Mouse (Mus musculus) CH12.LX (cell line): ENCODE measurements around the gene Ddx31. TPM values are rescaled to one million over a fixed set of nuclear protein-coding genes. Genes with fewer than 3 reads are reported as not detected.

Experiments used
- DNase-seq: peaks from one replicate; pipeline ENCODE4 v3.0.0-alpha.2; 2013; ENCODE audit errors: extremely low read depth
- H3K27ac ChIP-seq: 2 replicates; pipeline ENCODE4 v1.5.1; 2012; ENCODE audit warnings: low read depth, mild to moderate bottlenecking, control low read depth, moderate library complexity; ENCODE audit not compliant: insufficient read depth
- H3K27me3 ChIP-seq: replicated peaks from 2 replicates; pipeline ENCODE3; 2012; ENCODE audit warnings: inconsistent platforms
- H3K36me3 ChIP-seq, 2 experiments: replicated peaks in 1 of 2; 2 replicates each; pipeline versions ENCODE3 to v1.6.1; 2012; ENCODE audit warnings: inconsistent platforms in 1 of 2, low read length in 1 of 2, mild to moderate bottlenecking in 1 of 2, mixed read lengths in 1 of 2, moderate library complexity in 1 of 2; ENCODE audit not compliant: control insufficient read depth in 1 of 2, insufficient read depth in 1 of 2
- H3K4me1 ChIP-seq, 2 experiments: 2 replicates each; pipeline ENCODE4 v1.6.1; 2012; ENCODE audit warnings: inconsistent platforms in 1 of 2, moderate library complexity in 1 of 2; ENCODE audit not compliant: insufficient read depth in 2 of 2, control insufficient read depth in 1 of 2
- H3K4me2 ChIP-seq: 2 replicates; pipeline ENCODE4 v1.6.1; 2012; ENCODE audit warnings: low read depth, mild to moderate bottlenecking, control low read depth; ENCODE audit not compliant: poor library complexity, insufficient read depth, severe bottlenecking
- H3K4me3 ChIP-seq, 3 experiments: fragments of 150-350 bp in 1 of 3; sonication (generic) in 1 of 3; replicated peaks in 1 of 3; 2 replicates each; pipeline versions ENCODE3 to v1.5.1; 2011 to 2012; ENCODE audit warnings: low read depth in 2 of 3, low read length in 2 of 3, mild to moderate bottlenecking in 2 of 3, moderate library complexity in 2 of 3, control low read depth in 1 of 3, improper control_type of control experiment in 1 of 3, inconsistent platforms in 1 of 3, mixed read lengths in 1 of 3; ENCODE audit not compliant: poor library complexity in 1 of 3
- H3K79me2 ChIP-seq: replicated peaks from 2 replicates; pipeline ENCODE4 v1.6.1; 2012; ENCODE audit warnings: mild to moderate bottlenecking, moderate library complexity; ENCODE audit not compliant: control insufficient read depth, poor library complexity, insufficient read depth, severe bottlenecking; ENCODE audit errors: extremely low read depth
- H3K9ac ChIP-seq: 2 replicates; pipeline ENCODE4 v1.6.1; 2012; ENCODE audit warnings: low read depth, mild to moderate bottlenecking, control low read depth, moderate library complexity; ENCODE audit not compliant: insufficient read depth
- H3K9me3 ChIP-seq: replicated peaks from 2 replicates; pipeline ENCODE3; 2012; ENCODE audit warnings: low read length, inconsistent platforms, mixed read lengths
- BHLHE40 ChIP-seq: IDR thresholded peaks from 2 replicates; pipeline ENCODE4 v1.6.1; 2011; ENCODE audit warnings: mild to moderate bottlenecking, low read depth, low read length, improper control_type of control experiment
- CHD1 ChIP-seq: IDR thresholded peaks from 2 replicates; pipeline ENCODE4 v1.6.1; 2012; ENCODE audit warnings: low read depth, low read length, improper control_type of control experiment, inconsistent platforms
- CHD2 ChIP-seq: IDR thresholded peaks from 2 replicates; pipeline ENCODE4 v1.6.1; 2011; ENCODE audit warnings: low read length, improper control_type of control experiment
- CTCF ChIP-seq, 2 experiments: IDR thresholded peaks in 1 of 2; conservative IDR thresholded peaks in 1 of 2; 2 replicates each; pipeline ENCODE4 v1.5.1; 2011 to 2012; ENCODE audit warnings: low read depth in 2 of 2, low read length in 2 of 2, improper control_type of control experiment in 1 of 2, inconsistent platforms in 1 of 2, mild to moderate bottlenecking in 1 of 2, moderate library complexity in 1 of 2
- EP300 ChIP-seq: IDR thresholded peaks from 2 replicates; pipeline ENCODE4 v1.6.1; 2011; ENCODE audit warnings: low read length, improper control_type of control experiment
- ETS1 ChIP-seq: conservative IDR thresholded peaks from 2 replicates; pipeline ENCODE4 v1.6.1; 2012; ENCODE audit warnings: low read depth, mild to moderate bottlenecking, inconsistent platforms, low read length, improper control_type of control experiment, moderate library complexity
- GABPA ChIP-seq: IDR thresholded peaks from 2 replicates; pipeline ENCODE4 v1.6.1; 2012; ENCODE audit warnings: low read depth, low read length, improper control_type of control experiment, inconsistent platforms; ENCODE audit not compliant: insufficient replicate concordance
- HCFC1 ChIP-seq: IDR thresholded peaks from 2 replicates; pipeline ENCODE4 v1.6.1; 2012; ENCODE audit warnings: low read depth, mild to moderate bottlenecking, inconsistent platforms, low read length, improper control_type of control experiment
- IRF4 ChIP-seq: IDR thresholded peaks from 2 replicates; pipeline ENCODE4 v1.6.1; 2014; ENCODE audit warnings: low read depth, mild to moderate bottlenecking, inconsistent platforms, low read length, improper control_type of control experiment
- JUN ChIP-seq: IDR thresholded peaks from 2 replicates; pipeline ENCODE4 v1.6.1; 2011; ENCODE audit warnings: low read depth, mild to moderate bottlenecking, low read length, improper control_type of control experiment, moderate library complexity; ENCODE audit not compliant: insufficient read depth
- JUND ChIP-seq: conservative IDR thresholded peaks from 2 replicates; pipeline ENCODE4 v1.6.1; 2011; ENCODE audit warnings: low read depth, low read length, improper control_type of control experiment
- MAFK ChIP-seq: IDR thresholded peaks from 2 replicates; pipeline ENCODE4 v1.6.1; 2011; ENCODE audit warnings: low read length, improper control_type of control experiment; ENCODE audit not compliant: insufficient replicate concordance
- MYC ChIP-seq: IDR thresholded peaks from 2 replicates; pipeline ENCODE4 v1.6.1; 2011; ENCODE audit warnings: low read depth, mild to moderate bottlenecking, improper control_type of control experiment, low read length
- POLR2AphosphoS2 ChIP-seq: IDR thresholded peaks from 2 replicates; pipeline ENCODE4 v1.6.1; 2011; ENCODE audit warnings: low read depth, low read length, improper control_type of control experiment
- RCOR1 ChIP-seq: conservative IDR thresholded peaks from 2 replicates; pipeline ENCODE4 v1.6.1; 2012; ENCODE audit warnings: low read depth, mild to moderate bottlenecking, inconsistent platforms, low read length, improper control_type of control experiment
- SMC3 ChIP-seq: IDR thresholded peaks from 2 replicates; pipeline ENCODE4 v1.6.1; 2011; ENCODE audit warnings: low read depth, low read length, improper control_type of control experiment
- TBP ChIP-seq: conservative IDR thresholded peaks from 2 replicates; pipeline ENCODE4 v1.6.1; 2011; ENCODE audit warnings: low read depth, low read length, improper control_type of control experiment
- USF1 ChIP-seq: IDR thresholded peaks from 2 replicates; pipeline ENCODE4 v1.6.1; 2014; ENCODE audit warnings: low read depth, mild to moderate bottlenecking, inconsistent platforms, low read length, improper control_type of control experiment
- USF2 ChIP-seq: conservative IDR thresholded peaks from 2 replicates; pipeline ENCODE4 v1.6.1; 2011; ENCODE audit warnings: low read depth, low read length, improper control_type of control experiment
- ZC3H11A ChIP-seq: IDR thresholded peaks from 2 replicates; pipeline ENCODE4 v1.6.1; 2012; ENCODE audit warnings: low read depth, mild to moderate bottlenecking, inconsistent platforms, low read length, improper control_type of control experiment
- ZKSCAN1 ChIP-seq: IDR thresholded peaks from 2 replicates; pipeline ENCODE4 v1.6.1; 2012; ENCODE audit warnings: low read depth, inconsistent platforms, low read length, improper control_type of control experiment, borderline replicate concordance
- dilution Hi-C: fragments of 300-500 bp; cut with MboI; formaldehyde crosslinking; loops from 2 replicates; pipeline ENCODE4 v1.14.3; 2020; ENCODE audit warnings: low sequenced_read_pairs; ENCODE audit not compliant: extremely low pct_unique_long_range_greater_than_20kb, extremely low pct_ligation_motif_present
- in situ Hi-C: fragments of 300-500 bp; cut with MboI; formaldehyde crosslinking; loops from 3 replicates; pipeline ENCODE4 v1.14.3; 2019; ENCODE audit warnings: low sequenced_read_pairs, low pct_ligation_motif_present, low pct_unique_long_range_greater_than_20kb, mixed read lengths
- polyA plus RNA-seq: library from polyadenylated mRNA; unstranded; fragments of >175 nt; gene quantifications from 2 replicates; pipeline ENCODE4 v1.2.1, GENCODE M21; 2012; ENCODE audit warnings: low read depth; ENCODE audit not compliant: insufficient read length
- total RNA-seq, 2 experiments: library from RNA; depleted of rRNA; stranded (reverse); fragments of 300-350 nt in 1 of 2; fragments of >200 nt in 1 of 2; gene quantifications; 2 replicates each; pipeline ENCODE4 v1.2.3; 2012 to 2014

The Ddx31 gene
- total and polyA plus RNA-seq, 3 experiments, result 15.9 to 26.8 (median 18.8) TPM

DNA sequence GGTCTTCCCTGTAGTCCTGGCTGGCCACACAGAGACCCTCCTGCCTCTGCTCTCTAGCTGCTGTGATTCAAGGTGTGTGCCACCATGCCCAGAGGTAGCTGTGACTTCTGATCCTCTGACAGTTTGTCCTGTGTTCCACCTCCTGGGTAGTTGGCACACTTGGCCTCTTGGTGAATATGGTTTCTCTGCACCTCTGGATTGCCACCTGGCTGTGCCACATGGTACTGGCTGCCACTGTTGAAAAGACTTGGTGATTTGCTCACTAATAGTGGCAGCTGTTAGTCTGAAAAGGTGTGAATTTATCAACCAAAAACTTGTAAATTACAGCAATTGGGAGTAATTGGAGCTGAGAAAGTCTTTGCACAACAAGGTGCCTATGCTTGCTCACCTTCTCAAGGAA is 23.7 kb downstream of the Ddx31 start:
- DNase-seq, result no peak
- in situ Hi-C loops (no loop called here), dilution Hi-C loops (no loop called here)
- Histone ChIP-seq H3K79me2 (no peaks in the 10 kb centered on the region), H3K9ac (no peak overlapping the region), H3K4me1 (no peaks in the 10 kb centered on the region; a peak in 1 of 4 replicates), H3K27me3 (no peaks in the 10 kb centered on the region), H3K4me3 (no peak overlapping the region), H3K27ac (no peak overlapping the region), H3K9me3 (no peaks in the 10 kb centered on the region), H3K4me2 (no peak overlapping the region), H3K36me3 (peaks cover 81 to 100% of the 10 kb centered on the region in 2 experiments)
- TF ChIP-seq POLR2AphosphoS2 (no peak), SMC3 (peak; percentile 18; the same call in 1 of the 2 replicates), CTCF (conservative IDR thresholded peaks at IDR 0.05 in 1 of 2, IDR thresholded peaks at IDR 0.05 in 1 of 2; ENCODE audit: low read depth in 2 of 2, low read length in 2 of 2) (peak in 1 of 2 experiments; percentile 13; a peak in 1 of 4 replicates), TBP (no peak)
- TF ChIP-seq, all 38 proteins: peak for 2

GRCm38 (mm10) chr2:28867495-28867894 is 27.3 kb downstream of the Ddx31 start:
- H3K36me3 ChIP-seq, result peaks cover 59 to 96% of the 10 kb centered on the region in 2 experiments
- no peaks in the 10 kb centered on the region for H3K9me3 ChIP-seq
- H3K79me2 ChIP-seq, result no peaks in the 10 kb centered on the region
- no peak overlapping the region for H3K9ac ChIP-seq
- no peak overlapping the region for H3K27ac ChIP-seq
- H3K4me3 ChIP-seq, result no peak overlapping the region
- no peaks in the 10 kb centered on the region; a peak in 1 of 4 replicates for H3K4me1 ChIP-seq
- H3K27me3 ChIP-seq, result no peaks in the 10 kb centered on the region
- in situ Hi-C loops, result no loop called here
- no peak for DNase-seq
- dilution Hi-C loops, result no loop called here
- no peak for TF ChIP-seq IRF4
- no peak for TF ChIP-seq EP300
- TF ChIP-seq GABPA, result no peak
- no peak for TF ChIP-seq HCFC1
- no peak for TF ChIP-seq JUND
- TF ChIP-seq ETS1, result no peak
- TF ChIP-seq CHD2, result no peak
- TF ChIP-seq BHLHE40, result no peak
- TF ChIP-seq MYC, result no peak
- no peak for TF ChIP-seq USF2
- no peak for TF ChIP-seq ZC3H11A
- no peak for TF ChIP-seq JUN
- TF ChIP-seq CHD1, result no peak
- no peak for TF ChIP-seq USF1
- TF ChIP-seq ZKSCAN1, result no peak
- TF ChIP-seq RCOR1, result no peak
- TF ChIP-seq MAFK, result no peak
- TF ChIP-seq SMC3, result no peak
- TF ChIP-seq, all 38 proteins: peak for 0
- no peak overlapping the region for H3K4me2 ChIP-seq
